Mouse (Mus musculus): ENCODE measurements around the gene Zfpm1.

Zfpm1 gene

DNA sequence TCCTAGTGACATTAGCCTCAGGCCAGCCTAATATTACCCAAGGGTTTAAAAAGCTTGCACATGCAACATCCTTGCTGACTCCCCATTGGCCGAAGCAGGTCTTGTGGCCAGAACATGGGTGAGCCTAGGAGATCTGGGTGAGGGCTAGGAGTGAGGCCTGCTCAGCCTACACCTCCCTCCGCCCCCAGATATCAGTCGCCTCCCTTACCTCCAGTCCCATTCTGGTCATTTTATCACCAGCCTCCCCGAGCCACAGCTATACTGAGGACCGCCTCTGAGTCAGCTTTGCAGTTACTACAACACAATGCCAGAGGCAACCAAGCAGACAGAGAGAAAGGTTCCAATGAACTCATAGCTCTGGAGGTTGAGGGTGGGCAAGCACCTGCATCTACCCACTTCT is 5.6 kb upstream of the Zfpm1 start:
- DNase-seq (ENCODE audit: low spot score), result no peak

DNA sequence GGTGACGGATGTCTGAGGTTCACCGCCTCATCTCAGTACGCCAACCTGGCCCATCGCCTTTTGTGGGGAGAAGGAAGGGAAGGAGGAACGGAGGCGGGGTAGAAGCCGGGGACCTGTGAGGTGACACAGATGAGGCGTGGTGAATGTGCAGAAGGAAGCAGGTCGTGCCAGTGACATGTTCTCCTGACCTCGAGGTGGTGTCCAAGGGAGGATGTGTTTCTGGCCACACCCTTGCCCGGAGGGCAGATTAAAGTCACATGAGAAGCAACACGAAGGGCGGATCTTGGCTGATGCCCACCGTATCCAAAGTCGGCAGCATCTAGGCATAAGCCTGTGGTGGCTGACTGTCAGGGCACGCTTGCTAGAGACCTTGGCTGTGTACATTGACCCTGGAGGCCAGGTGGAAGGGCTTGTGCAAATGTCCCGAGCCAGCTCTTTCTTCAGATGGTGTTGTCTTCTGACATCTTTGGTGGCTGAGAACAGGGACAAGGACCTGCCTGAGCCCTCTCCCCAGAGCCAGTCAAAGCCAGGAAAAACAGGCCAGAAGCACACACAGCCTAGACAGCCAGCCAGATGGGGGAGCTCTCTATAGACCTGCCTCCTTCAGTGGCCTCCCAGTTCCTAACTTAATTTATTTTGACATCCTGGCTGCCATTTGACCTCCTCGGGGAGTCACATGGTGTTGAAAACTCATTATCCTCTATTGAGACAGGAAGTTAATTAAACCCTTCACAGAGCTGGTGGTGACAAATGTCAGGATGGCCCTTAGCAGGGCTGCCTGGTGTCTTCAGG is 4.5 kb upstream of the Zfpm1 start:
- no peak for DNase-seq (ENCODE audit: low spot score)

DNA sequence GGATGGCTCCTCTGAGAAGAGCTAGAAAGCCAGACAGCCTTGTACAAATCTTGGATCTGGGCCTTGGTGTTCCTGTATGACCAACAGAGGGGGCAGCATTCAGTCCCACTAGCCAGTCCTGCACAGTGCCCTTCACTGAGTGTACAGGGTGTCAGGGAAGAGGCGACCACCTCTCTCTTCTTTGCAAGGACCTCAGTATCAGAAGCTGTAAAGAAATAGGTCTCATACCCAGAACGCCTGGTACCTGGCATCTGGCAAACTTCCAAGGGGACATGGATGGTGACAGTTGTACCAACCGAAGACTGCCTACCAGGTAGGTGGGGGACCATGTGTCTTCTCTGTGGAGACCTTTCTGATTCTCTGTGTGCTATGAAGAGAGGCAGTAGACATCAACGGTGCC is 1.8 kb upstream of the Zfpm1 start:
- DNase-seq (ENCODE audit: low spot score), result no peak

DNA sequence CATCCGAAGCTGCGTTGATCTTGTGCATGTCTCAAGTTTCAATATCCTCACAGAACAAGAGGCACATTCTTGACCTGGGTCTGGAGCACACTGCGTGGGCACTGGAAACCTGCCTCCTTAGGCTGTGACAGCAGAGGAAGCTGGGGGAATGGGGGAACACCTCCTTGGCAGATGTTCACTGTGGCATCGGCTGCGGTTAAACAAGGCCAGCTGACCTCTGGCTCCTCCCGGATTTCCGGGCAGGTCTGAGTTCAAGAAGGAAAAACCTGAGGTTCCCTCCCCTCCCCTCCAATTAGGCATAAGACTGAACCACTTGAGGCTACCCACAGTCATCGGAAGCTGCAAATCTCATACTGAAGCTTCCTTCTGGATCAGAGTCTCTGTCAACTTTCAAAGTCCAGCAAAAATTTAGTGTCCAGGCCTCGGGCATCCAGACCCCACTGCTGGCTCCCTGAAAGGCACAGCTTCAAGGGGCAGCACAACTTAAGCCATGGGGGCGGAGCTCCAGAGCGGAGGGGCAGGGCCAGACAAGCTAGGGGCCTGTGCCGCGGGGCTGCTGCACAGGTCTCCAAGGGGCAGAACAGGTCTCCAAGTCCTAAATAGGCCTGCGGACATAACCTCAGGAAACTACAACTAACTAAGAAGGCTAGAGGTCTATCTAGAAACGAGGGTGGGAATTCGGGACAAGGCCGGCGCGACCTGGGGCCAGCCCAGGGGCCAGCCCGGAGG is 1.2 kb upstream of the Zfpm1 start:
- DNase-seq (ENCODE audit: low spot score), result no peak

DNA sequence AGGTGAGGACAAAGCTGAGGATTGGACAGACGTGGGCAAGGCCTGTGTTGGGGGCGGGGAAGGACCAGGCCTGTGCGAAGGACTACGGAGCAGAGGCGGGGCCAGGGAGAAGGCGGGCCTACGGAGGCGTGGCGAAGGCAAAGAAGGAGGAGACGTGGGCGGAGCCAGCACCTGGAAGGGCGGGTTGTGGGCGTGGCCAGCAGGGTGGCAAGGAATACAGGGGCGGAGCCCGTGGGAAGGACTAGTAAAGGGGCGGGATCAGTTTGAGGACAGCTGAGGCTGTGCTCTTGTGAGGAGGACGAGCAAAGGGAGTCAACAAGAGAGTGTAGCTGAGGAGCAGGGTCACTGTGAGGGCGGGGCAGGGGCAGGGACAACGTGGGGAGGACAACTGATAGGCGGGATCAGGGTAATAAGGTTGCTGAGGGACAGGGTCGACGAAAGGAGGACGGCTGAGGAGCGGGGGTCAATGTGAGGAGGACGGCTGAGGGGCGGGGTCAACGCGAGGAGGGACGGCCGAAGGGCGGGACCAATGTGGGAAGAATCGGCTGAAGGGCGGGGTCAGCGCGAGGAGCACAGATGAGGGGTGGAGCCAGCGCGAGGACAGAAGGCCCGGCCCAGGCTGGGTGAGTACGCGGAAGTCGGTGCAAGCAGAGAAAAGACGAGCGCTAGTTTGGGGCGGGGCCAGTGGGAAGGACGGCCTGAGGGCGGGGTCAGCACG is 465 bp upstream of the Zfpm1 start:
- peak; percentile 99 for DNase-seq (ENCODE audit: low spot score)

DNA sequence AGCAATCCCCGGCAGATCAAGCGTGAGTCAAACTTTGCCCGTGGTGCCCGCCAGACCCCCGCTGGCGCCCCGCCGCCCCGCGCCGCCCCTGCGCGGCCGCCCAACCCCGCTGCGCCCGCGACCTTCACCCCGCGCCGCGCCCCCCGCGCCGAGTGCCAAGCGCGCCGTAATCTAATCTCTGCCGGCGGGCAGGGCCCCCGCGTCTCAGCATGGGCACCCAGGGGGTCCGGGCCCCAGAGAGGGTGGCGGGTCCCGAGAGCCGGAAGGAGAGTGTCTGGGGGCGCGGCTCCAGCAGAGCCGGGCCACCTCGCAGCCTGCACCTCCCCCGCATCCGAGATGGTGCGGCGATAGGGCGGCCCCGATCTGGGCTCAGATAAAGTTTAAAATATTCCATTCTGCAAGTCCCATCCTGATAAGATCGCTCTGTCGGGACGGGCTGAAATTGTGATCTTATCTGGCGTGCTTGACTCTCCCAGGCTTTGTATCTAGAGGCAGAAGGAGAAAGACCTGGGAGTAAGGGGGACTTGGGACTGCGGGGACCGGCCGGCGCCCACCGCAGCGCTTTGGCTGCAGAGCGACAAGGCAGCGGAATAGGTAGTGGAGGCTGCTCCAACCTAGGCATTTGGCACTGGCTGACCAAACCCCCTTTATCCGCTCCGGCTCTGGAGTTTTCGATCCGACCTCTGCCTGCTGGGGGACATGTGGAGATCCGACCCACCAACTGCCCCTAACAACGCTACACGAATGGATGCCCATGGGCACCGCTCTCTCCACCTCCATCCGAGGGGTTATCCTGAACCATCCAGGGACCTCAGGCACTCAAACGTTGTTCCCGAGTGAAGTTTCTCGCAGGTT is 787 bp downstream of the Zfpm1 start:
- DNase-seq (ENCODE audit: low spot score), result peak; percentile 31

DNA sequence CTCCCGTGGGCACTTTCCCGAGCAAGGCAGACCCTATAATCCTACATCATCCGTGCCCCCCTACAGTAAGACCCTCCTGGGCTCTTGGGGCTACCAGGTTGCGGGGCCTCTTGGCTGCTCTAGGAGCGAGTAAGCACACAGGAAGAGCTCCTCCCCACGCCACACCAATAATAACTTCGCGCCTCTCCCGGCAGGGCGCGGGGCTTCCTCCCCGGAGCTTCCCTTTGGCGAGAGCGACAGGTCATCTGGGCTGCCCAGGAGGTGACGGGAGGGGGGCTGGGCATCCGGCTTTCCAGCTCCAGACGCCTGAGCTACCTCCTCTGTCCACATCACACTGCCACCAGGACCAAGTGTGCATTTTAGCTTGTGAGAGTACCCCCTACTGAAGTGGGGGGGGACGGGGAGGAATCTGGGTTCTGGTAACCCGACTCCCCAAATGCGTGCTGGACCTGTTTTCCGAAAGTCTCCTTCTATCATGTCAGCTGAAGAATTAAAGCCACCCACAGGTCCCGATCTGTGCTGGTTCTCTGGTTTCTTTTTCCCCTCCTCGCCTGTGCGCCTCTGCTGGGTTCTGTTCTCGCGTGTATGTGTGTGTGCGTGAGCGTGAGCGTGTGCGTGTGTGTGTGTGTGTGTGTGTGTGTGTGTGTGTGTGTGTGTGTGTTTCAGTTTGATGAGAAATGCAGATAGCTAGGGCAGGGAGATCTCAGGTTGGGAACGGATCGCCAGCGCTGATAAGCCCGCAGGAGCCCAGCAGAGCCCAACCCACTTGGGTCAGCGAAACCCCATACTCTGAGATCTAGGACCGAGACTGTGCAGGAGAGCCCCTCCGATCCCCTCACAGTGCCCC is 1.6 kb downstream of the Zfpm1 start:
- DNase-seq (ENCODE audit: low spot score), result peak; percentile 32

DNA sequence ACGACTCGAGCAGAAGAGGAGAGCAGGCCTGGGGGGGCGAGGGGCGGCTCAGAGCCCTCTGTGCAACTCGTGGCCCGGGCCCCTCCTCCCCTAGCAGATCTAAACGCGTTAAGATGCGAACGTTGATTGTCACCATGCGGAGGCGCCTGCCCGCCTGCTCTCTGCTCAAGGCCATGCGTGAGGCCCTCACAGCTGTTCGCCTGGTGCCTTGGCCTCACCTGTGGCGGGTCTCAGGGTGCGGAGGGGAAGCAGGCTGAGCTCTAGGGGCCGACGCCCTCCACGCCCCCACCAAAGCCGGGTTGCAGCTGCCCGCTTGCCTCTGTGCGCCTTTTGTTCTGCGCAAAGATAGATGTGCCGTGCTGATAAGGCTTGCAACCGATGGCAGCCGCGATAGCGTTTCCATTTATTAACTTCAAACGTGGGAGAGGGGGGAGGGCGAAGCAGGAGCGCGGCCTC is 2.3 kb downstream of the Zfpm1 start:
- no peak for DNase-seq (ENCODE audit: low spot score)

DNA sequence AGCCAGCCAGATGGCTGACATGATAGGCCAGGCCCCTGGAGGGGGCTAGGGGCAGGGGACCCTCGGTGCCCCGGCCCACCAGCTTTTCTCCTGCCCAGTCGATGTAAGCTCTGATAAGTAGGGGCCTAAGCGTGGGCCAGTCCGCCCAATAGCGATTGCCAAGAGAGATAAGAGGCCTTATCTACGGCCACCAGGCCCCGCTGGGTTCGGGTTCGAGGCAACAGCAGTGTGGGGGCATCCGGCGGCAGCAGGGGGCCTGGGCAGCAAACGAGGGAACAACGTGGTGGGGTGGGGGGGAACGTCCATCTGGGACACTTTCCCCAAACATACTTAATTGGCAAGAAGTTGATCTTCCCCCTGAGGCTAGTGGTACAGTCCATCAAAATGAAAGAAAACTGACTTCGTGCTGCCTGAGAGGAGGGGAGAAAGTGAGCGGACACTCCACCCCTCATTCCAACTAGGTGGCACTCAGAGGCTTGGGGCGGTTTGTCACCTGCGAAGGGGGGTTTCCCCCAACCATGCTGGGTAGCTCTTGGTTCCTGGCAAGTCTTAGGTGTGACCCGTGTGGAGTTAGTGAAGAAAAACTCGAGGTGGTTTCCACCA is 2.8 kb downstream of the Zfpm1 start:
- no peak for DNase-seq (ENCODE audit: low spot score)

DNA sequence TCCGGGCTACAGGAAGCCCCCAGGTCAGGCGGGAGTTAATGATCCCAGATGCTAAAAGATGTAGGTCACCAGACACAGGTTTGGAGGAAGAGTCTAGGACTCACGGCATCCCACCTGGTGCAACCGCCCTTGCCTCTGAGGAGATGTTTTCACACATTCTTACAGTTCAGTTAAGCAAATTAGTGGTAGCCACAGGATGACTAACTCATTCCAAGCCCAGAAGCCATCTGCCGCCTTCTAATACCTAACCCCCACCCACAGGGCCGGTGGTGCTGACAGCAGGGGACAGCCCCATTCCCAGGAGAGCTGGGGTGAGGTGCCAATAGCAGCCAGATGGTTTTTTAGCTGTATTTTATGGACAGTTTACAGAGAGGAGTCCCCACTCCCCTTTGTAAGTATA is 3.8 kb downstream of the Zfpm1 start:
- no peak for DNase-seq (ENCODE audit: low spot score)

DNA sequence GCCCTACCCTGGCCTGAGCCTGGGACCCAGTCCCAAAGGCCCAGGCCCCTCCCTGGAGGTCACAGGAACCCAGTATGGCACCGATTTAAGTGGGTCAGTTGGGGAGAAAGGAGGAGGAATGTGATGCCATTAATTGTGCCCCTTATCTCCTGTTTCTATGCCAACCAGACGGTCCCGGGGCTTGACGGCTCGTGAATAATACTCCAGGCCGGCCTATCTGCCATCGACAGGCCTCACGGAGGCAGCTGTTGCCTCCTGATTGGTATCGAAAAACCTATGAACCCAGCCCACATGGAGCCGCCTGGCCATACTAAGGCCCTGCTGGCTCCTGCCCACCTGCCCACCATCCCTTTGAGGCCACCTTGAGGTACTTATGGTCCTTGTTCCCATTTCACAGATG is 5.0 kb downstream of the Zfpm1 start:
- DNase-seq (ENCODE audit: low spot score), result no peak

DNA sequence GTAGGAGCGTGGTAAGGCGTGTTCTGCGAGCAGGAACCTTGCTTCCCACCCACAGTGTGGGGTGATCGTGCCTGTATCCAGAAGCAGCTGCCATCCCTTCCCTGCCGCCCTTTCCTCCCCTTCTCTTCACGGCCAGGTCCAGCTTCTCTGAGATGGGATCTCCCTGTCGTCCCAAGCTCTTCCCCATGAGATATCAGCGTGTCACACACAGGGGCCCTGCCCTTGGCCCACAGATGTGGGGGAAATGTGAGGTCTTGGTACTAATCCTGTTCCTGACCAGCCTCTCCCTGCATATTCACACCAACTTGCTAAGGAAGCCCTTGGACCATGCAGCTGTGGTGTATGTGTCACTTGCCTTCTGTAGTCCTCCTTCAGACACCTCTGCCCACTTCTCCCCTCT is 5.8 kb downstream of the Zfpm1 start:
- no peak for DNase-seq (ENCODE audit: low spot score)

DNA sequence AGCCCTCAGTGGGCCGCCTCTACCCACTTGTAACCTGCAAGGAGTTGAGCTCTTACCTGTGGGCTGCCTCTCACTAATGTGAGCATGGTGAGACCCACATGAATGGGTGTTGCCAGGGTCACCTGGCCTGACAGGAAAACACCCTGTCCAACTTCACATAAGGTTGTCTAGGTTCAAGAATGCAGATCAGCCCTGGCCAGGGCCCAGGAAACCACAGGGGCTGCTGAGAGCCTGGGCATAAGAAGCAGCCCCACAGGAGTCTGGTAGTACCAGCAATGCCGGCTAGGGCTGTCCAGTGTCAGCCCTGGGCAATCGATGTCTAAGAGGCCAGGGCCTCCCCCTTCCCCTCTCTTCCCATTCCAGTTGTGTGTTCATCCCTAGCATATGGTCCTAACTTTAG is 6.4 kb downstream of the Zfpm1 start:
- no peak for DNase-seq (ENCODE audit: low spot score)

DNA sequence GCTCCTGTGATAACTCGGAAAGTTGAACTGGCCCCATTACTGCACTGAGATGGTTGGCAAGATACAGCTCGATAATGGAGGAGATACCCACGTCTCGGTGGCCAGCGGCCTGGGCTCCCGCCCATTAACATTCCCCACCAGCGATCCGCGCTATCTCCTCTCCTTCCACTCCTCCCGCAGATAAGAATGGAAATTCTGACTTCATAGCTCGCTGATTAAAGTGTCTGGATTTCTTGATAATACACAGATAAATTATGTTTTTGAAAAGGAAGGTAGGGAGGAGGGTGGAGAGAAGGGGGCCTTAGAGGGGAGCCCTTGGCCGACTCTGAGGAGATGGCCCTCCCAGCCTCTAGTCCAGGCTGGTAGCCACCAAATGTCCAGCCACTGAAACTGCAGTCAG is 9.1 kb downstream of the Zfpm1 start:
- no peak for DNase-seq (ENCODE audit: low spot score)

DNA sequence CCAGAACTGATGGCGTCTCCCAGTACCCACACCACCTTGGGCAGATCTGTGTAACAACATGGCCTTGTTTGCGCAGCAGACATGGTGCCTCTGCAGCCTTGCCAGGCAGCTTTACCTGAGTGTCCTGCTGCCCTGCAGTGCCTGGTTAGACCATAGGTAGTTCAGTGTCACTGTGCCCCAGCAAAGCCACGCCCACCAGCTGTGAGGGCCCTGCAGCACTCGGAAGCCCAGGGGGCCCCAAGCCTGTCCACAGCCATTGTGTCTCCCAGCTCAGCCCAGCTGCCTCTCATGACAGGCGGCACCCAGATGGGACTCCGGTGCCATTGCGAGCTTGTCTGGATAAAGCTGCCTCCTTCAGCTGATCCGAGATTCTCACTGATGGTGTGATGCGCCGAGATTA is 9.6 kb downstream of the Zfpm1 start:
- no peak for DNase-seq (ENCODE audit: low spot score)

DNA sequence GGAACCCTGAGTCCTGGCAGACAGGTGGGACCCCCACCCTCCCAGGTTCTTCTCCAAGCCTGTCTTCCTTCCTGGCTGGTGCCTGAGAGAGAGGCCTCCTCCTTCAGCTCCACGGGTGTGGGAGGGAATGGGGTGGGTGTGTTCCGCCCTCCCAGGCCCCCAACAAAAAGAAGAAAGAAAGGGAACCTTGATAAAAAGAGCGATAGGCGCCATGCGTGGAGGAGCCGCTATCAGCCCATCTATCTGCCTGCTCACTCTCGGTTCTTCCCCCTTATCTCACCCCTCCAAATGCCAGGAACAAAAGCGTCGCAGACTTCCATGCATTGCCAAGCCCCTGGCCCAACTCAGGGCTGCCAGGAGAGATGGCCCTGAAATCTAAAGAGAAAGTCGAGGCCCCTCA is 11.5 kb downstream of the Zfpm1 start:
- DNase-seq (ENCODE audit: low spot score), result no peak

DNA sequence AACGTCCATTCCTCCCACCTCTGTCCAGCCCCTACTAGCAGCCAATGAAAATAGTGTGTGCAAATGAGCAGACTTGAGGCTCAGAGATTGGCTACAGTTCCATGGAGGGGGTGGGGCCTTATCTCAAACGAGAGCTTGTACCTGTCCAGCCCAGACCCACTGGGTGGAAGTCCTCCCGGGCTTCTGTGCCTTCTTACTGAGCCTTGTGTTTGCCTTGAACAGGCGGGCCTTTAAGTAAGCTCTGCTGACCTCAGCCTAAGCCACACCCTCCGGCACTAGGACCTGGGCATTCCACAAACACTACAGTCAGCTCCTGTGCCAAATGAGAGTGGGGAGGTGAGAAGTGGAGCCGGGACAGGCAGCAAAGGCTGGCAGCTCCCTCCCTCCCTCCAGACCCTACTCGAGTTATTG is 12.3 kb downstream of the Zfpm1 start:
- peak; percentile 44 for DNase-seq (ENCODE audit: low spot score)

DNA sequence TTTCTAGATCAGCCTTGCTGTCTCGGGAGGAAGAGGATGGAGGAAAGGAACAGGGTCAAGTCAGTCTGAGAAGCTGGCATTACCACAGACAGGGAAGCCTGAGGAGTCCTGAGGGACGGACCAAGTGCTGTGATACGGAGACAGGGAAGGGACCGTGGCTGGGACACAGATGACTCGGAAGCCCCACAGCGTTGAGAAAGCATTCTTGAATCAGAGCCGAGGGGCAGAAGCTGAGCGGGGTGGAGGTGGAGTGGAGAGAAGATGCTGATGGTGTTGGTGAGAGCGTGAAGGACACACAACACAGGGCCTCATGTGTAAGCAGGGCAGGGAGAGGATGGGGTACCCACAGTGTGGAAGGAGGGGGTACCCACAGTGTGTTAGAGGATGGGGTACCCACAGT is 13.4 kb downstream of the Zfpm1 start:
- DNase-seq (ENCODE audit: low spot score), result no peak

DNA sequence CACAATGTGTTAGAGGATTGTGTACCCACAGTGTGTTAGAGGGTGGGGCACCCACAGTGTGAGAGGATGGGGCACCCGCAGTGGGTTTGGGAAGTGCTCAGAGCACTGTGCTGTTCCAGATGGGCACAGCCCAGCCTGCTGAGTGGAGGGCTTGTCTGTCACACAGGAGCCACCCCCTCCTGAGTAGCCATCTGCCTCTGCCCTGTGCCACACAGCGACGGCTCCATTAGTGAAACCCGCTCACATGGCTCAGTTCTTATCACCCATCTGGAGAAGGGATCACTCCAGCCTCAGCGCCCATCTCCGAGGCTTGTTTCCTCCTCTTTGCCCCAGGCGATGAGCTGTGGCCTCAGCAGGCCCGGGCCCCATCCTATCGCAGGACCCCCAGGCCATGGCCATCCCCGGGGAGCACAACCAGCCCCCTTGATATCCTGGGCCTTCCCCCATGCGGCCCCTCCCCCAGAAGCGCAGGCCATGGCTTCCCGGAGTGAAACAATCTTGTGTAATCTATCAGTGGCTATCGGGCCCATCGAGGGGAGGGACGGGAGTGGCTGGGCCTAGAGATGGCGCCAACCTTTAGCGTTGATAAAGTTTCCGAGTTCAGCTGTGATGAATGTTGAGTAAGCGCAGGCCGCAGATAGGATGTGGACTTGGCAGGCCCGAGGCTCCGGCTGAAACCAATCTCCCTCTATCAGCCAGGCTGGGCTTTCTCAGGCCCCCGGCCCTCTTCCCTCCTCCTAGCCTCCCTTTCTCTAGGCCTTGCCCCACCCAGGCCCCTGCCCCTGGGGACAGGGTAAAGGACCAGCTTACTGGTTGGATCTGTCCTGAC is 14.4 kb downstream of the Zfpm1 start:
- peak; percentile 42 for DNase-seq (ENCODE audit: low spot score)
